Mouse (Mus musculus) intestine, embryonic 14.5 days (tissue): ENCODE results near the gene Fcgrt. TPM values are rescaled to one million over a fixed set of nuclear protein-coding genes. Genes with fewer than 3 reads are reported as not detected.

Source experiments
- ATAC-seq: fragments of 200-750 bp; cut with Nextera tagmentation; replicated peaks from 2 replicates; pipeline ENCODE4 v1.8.0; 2017; ENCODE audit warnings: low read depth, moderate number of reproducible peaks, moderate TSS enrichment, moderate library complexity; ENCODE audit not compliant: low FRiP score, low TSS enrichment
- DNase-seq: peaks from one replicate; pipeline ENCODE4 v3.0.0-alpha.2; 2018; ENCODE audit warnings: low spot score
- H3K27ac ChIP-seq: fragments of 300-500 bp; sonication (generic); 2 replicates; pipeline ENCODE4 v1.5.1; 2014; ENCODE audit warnings: low read depth, mild to moderate bottlenecking, control low read depth
- H3K27me3 ChIP-seq: fragments of 300-500 bp; sonication (generic); replicated peaks from 2 replicates; pipeline ENCODE4 v1.6.1; 2014; ENCODE audit warnings: low read length, control low read depth; ENCODE audit not compliant: control insufficient read depth, insufficient read depth
- H3K36me3 ChIP-seq: fragments of 300-500 bp; sonication (generic); 2 replicates; pipeline ENCODE4 v1.6.1; 2014; ENCODE audit warnings: low read length, control low read depth; ENCODE audit not compliant: control insufficient read depth, insufficient read depth
- H3K4me1 ChIP-seq: fragments of 300-500 bp; sonication (generic); replicated peaks from 2 replicates; pipeline ENCODE4 v1.6.1; 2014; ENCODE audit warnings: low read length, control low read depth, mixed read lengths; ENCODE audit not compliant: control insufficient read depth, insufficient read depth
- H3K4me2 ChIP-seq: fragments of 300-500 bp; sonication (generic); 2 replicates; pipeline ENCODE4 v1.6.1; 2014; ENCODE audit warnings: low read length
- H3K4me3 ChIP-seq: fragments of 300-500 bp; sonication (generic); 2 replicates; pipeline ENCODE4 v1.5.1; 2014; ENCODE audit warnings: low read depth, low read length, control low read depth, mixed read lengths
- H3K9ac ChIP-seq: fragments of 300-500 bp; sonication (generic); 2 replicates; pipeline ENCODE4 v1.6.1; 2014; ENCODE audit warnings: mild to moderate bottlenecking, low read length
- H3K9me3 ChIP-seq: fragments of 300-500 bp; sonication (generic); 2 replicates; pipeline ENCODE4 v1.6.1; 2016; ENCODE audit warnings: low read length, control low read depth; ENCODE audit not compliant: control insufficient read depth
- WGBS: fragments of 180-500 bp; shearing (Covaris S2); extraction: QIAGEN DNeasy Blood & Tissue Kit; methylation state at CpG from one replicate; pipeline ENCODE4 v1.1.7; 2014; 5-methylcytosine and 5-hydroxymethylcytosine counted together
- polyA plus RNA-seq: library from polyadenylated mRNA; unstranded; fragments of >200 nt; fragmentation: Nextera tagmentation; extraction: Ambion mirVana; gene quantifications from 2 replicates; pipeline ENCODE4 v1.2.1, GENCODE M21; 2014

Gene Fcgrt
- polyA plus RNA-seq, 1 experiment from 2014 or later, result 64.1 TPM

- WGBS, result 10% methylated on average over 35 of the region's 35 CpGs
- peaks cover 22% of the 10 kb centered on the region for H3K4me1 ChIP-seq
- peaks cover 31% of the 10 kb centered on the region for H3K36me3 ChIP-seq
- peak; percentile 82 for DNase-seq
- peak overlapping the region; percentile 69 for H3K4me2 ChIP-seq
- peak overlapping the region; percentile 58 for H3K4me3 ChIP-seq
- peak overlapping the region; percentile 79 for H3K9ac ChIP-seq
- peak overlapping the region; percentile 89 for H3K27ac ChIP-seq
- no peaks in the 10 kb centered on the region for H3K9me3 ChIP-seq
- no peaks in the 10 kb centered on the region for H3K27me3 ChIP-seq
- ATAC-seq, result peak; percentile 54
Measured at GRCm38 (mm10) chr7:45091001-45091990, 12.4 kb downstream of the Fcgrt start.

- Histone ChIP-seq H3K27me3 (no peaks in the 10 kb centered on the region), H3K9me3 (no peaks in the 10 kb centered on the region)
- WGBS, result 77% methylated on average over 13 of the region's 13 CpGs
Measured at GRCm38 (mm10) chr7:45090251-45090977, 13.2 kb downstream of the Fcgrt start.

DNA sequence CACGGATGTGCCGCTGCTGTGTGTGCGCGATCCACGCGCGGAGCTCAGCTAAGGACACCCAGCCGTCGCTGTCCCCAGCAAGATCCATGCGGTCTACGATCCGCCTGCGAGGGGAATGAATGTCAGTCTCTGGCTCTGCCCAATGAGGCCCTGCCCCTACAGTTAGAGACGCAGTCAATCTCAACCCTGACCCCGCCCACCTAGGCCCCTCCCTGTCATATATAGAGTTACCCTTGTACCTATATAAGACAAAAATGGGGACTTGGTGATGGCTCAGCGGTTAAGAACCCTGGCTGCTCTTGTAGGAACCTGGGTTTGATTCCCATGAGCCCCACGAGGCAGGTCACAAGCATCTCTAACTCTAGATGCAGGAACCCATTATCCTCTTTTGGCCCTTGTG lies 15.1 kb downstream of the Fcgrt start:
- DNase-seq, result no peak
- H3K36me3 ChIP-seq, result peaks cover 54% of the 10 kb centered on the region
- WGBS, result 93% methylated on average over 17 of the region's 17 CpGs
- no peaks in the 10 kb centered on the region for H3K9me3 ChIP-seq
- H3K27ac ChIP-seq, result no peak overlapping the region
- H3K4me2 ChIP-seq, result no peak overlapping the region
- ATAC-seq, result no peak
- peaks cover 15% of the 10 kb centered on the region for H3K4me1 ChIP-seq
- no peak overlapping the region for H3K4me3 ChIP-seq
- H3K9ac ChIP-seq, result no peak overlapping the region
- no peaks in the 10 kb centered on the region for H3K27me3 ChIP-seq

More at GRCm38 (mm10) chr7:45090251-45090977, 13.2 kb downstream of the Fcgrt start:
- Histone ChIP-seq H3K4me1 (peaks cover 22% of the 10 kb centered on the region), H3K4me3 (peak overlapping the region; percentile 58), H3K36me3 (peaks cover 38% of the 10 kb centered on the region), H3K9ac (peak overlapping the region; percentile 79), H3K27ac (no peak overlapping the region), H3K4me2 (peak overlapping the region; percentile 69)
- no peak for DNase-seq
- ATAC-seq, result no peak

DNA sequence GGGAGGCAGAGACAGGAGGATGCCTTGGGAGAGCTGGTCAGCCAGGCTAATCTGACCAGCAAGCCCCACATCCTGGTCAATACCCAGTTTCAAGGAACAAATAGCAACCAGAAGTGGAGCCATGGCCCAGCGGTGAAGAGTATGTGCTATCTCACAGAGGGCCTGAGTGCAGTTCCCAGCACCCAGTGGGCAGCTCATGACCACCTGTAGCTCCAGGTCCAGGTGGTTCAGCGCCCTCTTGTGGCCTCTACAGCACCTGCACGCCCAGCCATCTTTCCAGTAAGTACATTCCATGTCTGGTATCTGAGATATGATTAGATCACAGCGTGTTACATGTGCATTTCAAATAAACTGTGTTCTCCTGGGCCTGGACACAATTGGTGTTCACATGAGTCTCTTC lies 17.6 kb downstream of the Fcgrt start:
- ATAC-seq (no peak), DNase-seq (no peak)
- no peaks in the 10 kb centered on the region for H3K9me3 ChIP-seq
- WGBS, result 80% methylated on average over 4 of the region's 4 CpGs
- H3K27me3 ChIP-seq, result no peaks in the 10 kb centered on the region
- H3K36me3 ChIP-seq, result peaks cover 69% of the 10 kb centered on the region
- H3K27ac ChIP-seq, result no peak overlapping the region
- no peak overlapping the region for H3K4me3 ChIP-seq
- H3K4me2 ChIP-seq, result no peak overlapping the region
- H3K9ac ChIP-seq, result no peak overlapping the region
- H3K4me1 ChIP-seq, result peaks cover 5% of the 10 kb centered on the region; the same call in 1 of the 2 replicates

GRCm38 (mm10) chr7:45083300-45083890 lies 20.3 kb downstream of the Fcgrt start:
- H3K4me2 ChIP-seq, result no peak overlapping the region
- H3K9ac ChIP-seq, result no peak overlapping the region

GRCm38 (mm10) chr7:45082401-45083299 lies 21.0 kb downstream of the Fcgrt start:
- H3K4me3 ChIP-seq, result no peak overlapping the region
- no peaks in the 10 kb centered on the region for H3K4me1 ChIP-seq
- no peak overlapping the region for H3K9ac ChIP-seq
- no peaks in the 10 kb centered on the region for H3K27me3 ChIP-seq
- 60% methylated on average over 25 of the region's 25 CpGs for WGBS
- no peaks in the 10 kb centered on the region for H3K9me3 ChIP-seq
- DNase-seq (no peak), ATAC-seq (no peak)
- H3K36me3 ChIP-seq, result peaks cover 54% of the 10 kb centered on the region
- no peak overlapping the region for H3K27ac ChIP-seq
- no peak overlapping the region for H3K4me2 ChIP-seq

More at GRCm38 (mm10) chr7:45083300-45083890, 20.3 kb downstream of the Fcgrt start:
- DNase-seq, result no peak
- H3K27ac ChIP-seq, result no peak overlapping the region
- H3K36me3 ChIP-seq, result peaks cover 59% of the 10 kb centered on the region
- no peaks in the 10 kb centered on the region for H3K9me3 ChIP-seq
- H3K4me1 ChIP-seq, result no peaks in the 10 kb centered on the region
- no peak overlapping the region for H3K4me3 ChIP-seq
- H3K27me3 ChIP-seq, result no peaks in the 10 kb centered on the region
- WGBS, result 80% methylated on average over 22 of the region's 22 CpGs
- no peak for ATAC-seq

DNA sequence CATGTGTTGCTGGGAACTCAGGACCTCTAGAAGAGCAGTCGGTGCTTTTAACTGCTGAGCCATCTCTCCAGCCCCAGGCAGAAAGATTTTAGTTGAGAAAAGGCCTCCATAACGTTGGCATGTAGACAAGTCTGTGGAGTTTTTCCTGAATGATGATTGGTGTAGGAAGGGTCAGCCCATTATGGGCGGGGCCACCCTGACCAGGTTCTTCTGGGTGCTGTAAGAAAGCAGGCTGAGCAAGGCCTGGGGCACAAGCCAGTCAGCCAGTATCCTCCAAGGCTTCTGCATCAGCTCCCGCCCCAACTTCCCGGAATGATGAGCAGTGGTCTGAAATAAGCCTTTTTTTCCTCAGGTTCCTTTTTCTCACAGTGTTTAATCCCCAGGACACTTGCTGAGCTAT lies 22.6 kb downstream of the Fcgrt start:
- no peak overlapping the region for H3K9ac ChIP-seq
- DNase-seq, result no peak
- WGBS, result 63% methylated on average over 5 of the region's 5 CpGs
- H3K4me1 ChIP-seq, result no peaks in the 10 kb centered on the region
- no peaks in the 10 kb centered on the region for H3K27me3 ChIP-seq
- no peak for ATAC-seq
- peaks cover 54% of the 10 kb centered on the region for H3K36me3 ChIP-seq
- no peak overlapping the region for H3K27ac ChIP-seq
- no peak overlapping the region for H3K4me2 ChIP-seq
- H3K9me3 ChIP-seq, result no peaks in the 10 kb centered on the region
- no peak overlapping the region for H3K4me3 ChIP-seq
